Mouse (Mus musculus) lung, postnatal 0 days (tissue): ENCODE data around the gene Mms19. TPM values are rescaled to one million over a fixed set of nuclear protein-coding genes. Genes with fewer than 3 reads are reported as not detected.

Experiments
- ATAC-seq: fragments of 200-750 bp; cut with Nextera tagmentation; 2 replicates; pipeline ENCODE4 v1.8.0; 2017; ENCODE audit warnings: moderate library complexity
- DNase-seq: peaks from one replicate; pipeline ENCODE4 v3.0.0-alpha.2; 2016; ENCODE audit warnings: low spot score
- H3K27ac ChIP-seq: fragments of 300-500 bp; sonication (generic); 2 replicates; pipeline ENCODE4 v1.5.1; 2014; ENCODE audit warnings: antibody characterized with exemption, mild to moderate bottlenecking, low read length, mixed read lengths
- H3K27me3 ChIP-seq: fragments of 300-500 bp; sonication (generic); replicated peaks from 2 replicates; pipeline ENCODE4 v1.6.1; 2014; ENCODE audit warnings: low read length, mixed read lengths; ENCODE audit not compliant: insufficient read depth
- H3K36me3 ChIP-seq: fragments of 300-500 bp; sonication (generic); 2 replicates; pipeline ENCODE4 v1.6.1; 2014; ENCODE audit warnings: low read length, mixed read lengths; ENCODE audit not compliant: insufficient read depth
- H3K4me1 ChIP-seq: fragments of 300-500 bp; sonication (generic); 2 replicates; pipeline ENCODE4 v1.6.1; 2014; ENCODE audit warnings: antibody characterized with exemption, low read depth, low read length, mixed read lengths; ENCODE audit not compliant: insufficient read depth
- H3K4me2 ChIP-seq: fragments of 300-500 bp; sonication (generic); replicated peaks from 2 replicates; pipeline ENCODE4 v1.6.1; 2014; ENCODE audit warnings: low read depth, mild to moderate bottlenecking, low read length, moderate library complexity, mixed read lengths
- H3K4me3 ChIP-seq: fragments of 300-500 bp; sonication (generic); 2 replicates; pipeline ENCODE4 v1.5.1; 2014; ENCODE audit warnings: low read depth, low read length
- H3K9ac ChIP-seq: fragments of 300-500 bp; sonication (generic); replicated peaks from 2 replicates; pipeline ENCODE4 v1.6.1; 2014; ENCODE audit warnings: low read depth, mild to moderate bottlenecking
- H3K9me3 ChIP-seq: fragments of 300-500 bp; sonication (generic); 2 replicates; pipeline ENCODE4 v1.6.1; 2016; ENCODE audit warnings: low read length, mixed read lengths
- CTCF ChIP-seq: IDR thresholded peaks from 2 replicates; pipeline ENCODE4 v1.5.1; 2016; ENCODE audit warnings: antibody characterized with exemption, mild to moderate bottlenecking
- EP300 ChIP-seq: IDR thresholded peaks from 2 replicates; pipeline ENCODE4 v1.6.1; 2016; ENCODE audit warnings: antibody characterized with exemption, mild to moderate bottlenecking, control low read depth
- WGBS: fragments of 180-500 bp; shearing (Covaris S2); extraction: QIAGEN DNeasy Blood & Tissue Kit; methylation state at CpG from one replicate; pipeline ENCODE4 v1.1.7; 2014; 5-methylcytosine and 5-hydroxymethylcytosine counted together
- polyA plus RNA-seq: library from polyadenylated mRNA; unstranded; fragments of >200 nt; fragmentation: Nextera tagmentation; extraction: Ambion mirVana; gene quantifications from 2 replicates; pipeline ENCODE4 v1.2.1, GENCODE M21; 2015

Mms19 gene
- polyA plus RNA-seq, 1 experiment from 2014 or later = 12.8 TPM

DNA sequence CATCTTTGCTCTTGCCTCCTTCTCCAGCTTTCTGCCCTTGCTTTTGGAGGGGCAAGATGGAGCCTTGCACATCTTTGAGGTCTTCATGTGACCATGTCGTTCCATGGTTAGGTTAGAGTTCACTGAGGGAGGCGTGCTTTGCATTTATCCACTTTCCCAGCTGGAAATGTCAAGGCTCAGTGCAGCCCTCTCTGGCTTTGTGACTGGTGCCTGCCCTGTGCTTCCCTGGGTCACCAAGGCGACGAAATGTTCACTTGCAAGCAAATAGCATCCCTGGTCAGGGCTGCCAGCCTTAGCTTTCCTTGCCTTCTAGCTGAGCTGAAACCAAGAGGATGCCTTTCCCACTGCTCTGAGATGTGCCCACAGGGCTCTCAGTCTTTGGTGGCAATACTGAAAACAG lies 29.5 kb upstream of the Mms19 start:
- no peaks in the 10 kb centered on the region for H3K27me3 ChIP-seq
- H3K4me1 ChIP-seq = no peaks in the 10 kb centered on the region
- no peaks in the 10 kb centered on the region; the same call in 1 of the 2 replicates for H3K36me3 ChIP-seq
- H3K4me3 ChIP-seq = no peak overlapping the region
- H3K4me2 ChIP-seq = no peak overlapping the region
- TF ChIP-seq EP300 (no peak), CTCF (no peak)
- H3K9me3 ChIP-seq = no peaks in the 10 kb centered on the region
- DNase-seq (no peak), ATAC-seq (no peak)
- no peak overlapping the region for H3K27ac ChIP-seq
- WGBS = 75% methylated on average over 4 of the region's 4 CpGs
- no peak overlapping the region for H3K9ac ChIP-seq

DNA sequence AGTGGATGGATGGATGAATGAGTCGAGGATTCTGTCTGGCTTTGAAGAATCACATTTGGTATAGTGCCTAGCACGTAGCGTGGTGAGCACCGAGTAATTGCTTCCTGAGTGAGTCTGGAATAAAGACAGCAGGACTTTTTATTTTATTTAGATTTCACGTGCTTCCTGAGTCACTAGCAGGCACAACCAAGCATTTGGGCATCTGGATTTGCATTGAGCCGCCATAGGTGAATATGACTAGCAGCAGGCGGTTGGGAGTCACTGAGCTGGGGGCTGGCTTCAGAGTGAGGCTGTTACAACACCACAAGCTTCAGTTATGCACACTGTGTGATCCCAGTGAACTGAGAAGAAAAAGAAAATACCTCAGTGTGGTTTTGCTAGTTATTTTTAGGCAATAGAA lies 28.1 kb upstream of the Mms19 start:
- no peak overlapping the region for H3K4me3 ChIP-seq
- no peaks in the 10 kb centered on the region; the same call in 1 of the 2 replicates for H3K4me1 ChIP-seq
- H3K27ac ChIP-seq = no peak overlapping the region
- H3K9me3 ChIP-seq = no peaks in the 10 kb centered on the region
- no peak overlapping the region for H3K4me2 ChIP-seq
- no peak for TF ChIP-seq EP300
- no peak for TF ChIP-seq CTCF
- ATAC-seq (no peak), DNase-seq (peak; percentile 18)
- H3K36me3 ChIP-seq = no peaks in the 10 kb centered on the region; the same call in 1 of the 2 replicates
- WGBS = 38% methylated on average over 7 of the region's 7 CpGs
- H3K27me3 ChIP-seq = no peaks in the 10 kb centered on the region
- no peak overlapping the region for H3K9ac ChIP-seq

DNA sequence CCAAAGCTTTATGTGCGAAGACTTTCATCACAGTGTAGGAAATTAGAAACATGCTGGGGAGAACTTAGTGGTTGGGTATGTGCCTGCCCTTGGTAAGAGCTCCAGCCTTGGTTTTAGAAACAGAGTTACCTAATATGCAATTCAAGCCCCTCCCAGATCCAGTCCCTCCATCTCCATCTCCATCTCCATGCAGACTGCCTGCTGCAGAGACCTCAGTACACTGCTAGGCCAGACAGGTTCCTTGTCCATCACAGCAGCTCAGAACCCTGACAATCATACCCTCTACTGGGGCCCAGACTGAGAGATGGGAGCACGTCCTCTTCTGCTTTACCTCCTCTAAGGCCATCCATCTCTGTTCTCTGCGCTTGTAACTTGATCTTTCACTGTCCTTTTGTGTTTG lies 27.6 kb upstream of the Mms19 start:
- no peak overlapping the region for H3K4me3 ChIP-seq
- ATAC-seq = no peak
- H3K27ac ChIP-seq = no peak overlapping the region

DNA sequence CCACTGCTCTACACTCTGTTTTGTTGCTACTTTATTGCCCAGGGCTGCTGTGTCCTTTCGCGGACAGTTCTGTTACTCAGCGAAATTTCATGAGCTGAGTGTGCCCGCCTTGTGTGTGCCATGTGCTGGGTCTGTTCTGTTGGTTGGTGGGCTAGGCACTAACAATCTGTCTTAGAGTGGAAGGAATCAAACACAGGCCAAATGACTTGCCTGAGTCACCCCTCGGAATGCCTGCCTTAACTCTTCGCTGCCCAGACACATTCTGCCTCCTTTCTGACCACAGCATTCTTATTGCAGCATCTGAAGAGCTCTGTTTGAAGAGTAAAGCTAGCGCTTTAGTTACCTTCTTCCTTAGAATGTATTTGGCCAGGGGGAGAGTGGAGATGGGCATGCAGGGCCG lies 25.6 kb upstream of the Mms19 start:
- H3K9ac ChIP-seq = no peak overlapping the region
- no peak overlapping the region for H3K27ac ChIP-seq
- no peak overlapping the region for H3K4me3 ChIP-seq
- H3K27me3 ChIP-seq = no peaks in the 10 kb centered on the region
- ATAC-seq (no peak), DNase-seq (peak; percentile 28)
- 59% methylated on average over 8 of the region's 8 CpGs for WGBS
- no peaks in the 10 kb centered on the region for H3K9me3 ChIP-seq
- no peak overlapping the region for H3K4me2 ChIP-seq
- no peaks in the 10 kb centered on the region; the same call in 1 of the 2 replicates for H3K36me3 ChIP-seq
- TF ChIP-seq EP300 (no peak), CTCF (no peak)
- H3K4me1 ChIP-seq = peaks cover 2% of the 10 kb centered on the region; the same call in 1 of the 2 replicates

More for the DNA sequence above, 27.6 kb upstream of the Mms19 start:
- Histone ChIP-seq H3K36me3 (no peaks in the 10 kb centered on the region; the same call in 1 of the 2 replicates), H3K9me3 (no peaks in the 10 kb centered on the region), H3K9ac (no peak overlapping the region), H3K4me1 (no peaks in the 10 kb centered on the region; the same call in 1 of the 2 replicates), H3K4me2 (no peak overlapping the region), H3K27me3 (no peaks in the 10 kb centered on the region)
- TF ChIP-seq CTCF (no peak), EP300 (no peak)
- WGBS = 52% methylated on average over 3 of the region's 3 CpGs
- DNase-seq = no peak

DNA sequence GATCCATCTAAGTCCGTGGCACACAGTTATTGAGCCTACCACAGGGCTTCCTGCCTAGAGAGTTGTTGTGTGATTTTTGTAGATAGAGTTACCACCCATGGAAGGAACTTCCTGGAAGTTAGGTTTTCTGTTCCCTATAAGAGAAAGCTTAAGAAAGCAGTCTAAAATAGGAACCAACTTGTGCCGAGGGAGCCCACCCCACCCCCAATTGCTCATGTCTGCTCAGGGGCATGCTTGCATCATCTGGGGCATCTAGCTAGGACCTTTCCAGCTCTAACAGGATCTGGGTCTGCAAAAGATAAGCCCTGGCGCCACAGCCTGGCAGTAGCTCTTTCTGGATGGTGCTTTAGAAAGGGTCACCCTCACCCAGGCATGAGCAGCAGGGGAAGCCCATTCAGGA lies 24.7 kb upstream of the Mms19 start:
- WGBS = 43% methylated on average over 3 of the region's 3 CpGs
- Histone ChIP-seq H3K9me3 (no peaks in the 10 kb centered on the region), H3K4me1 (peaks cover 9% of the 10 kb centered on the region; the same call in 1 of the 2 replicates)

DNA sequence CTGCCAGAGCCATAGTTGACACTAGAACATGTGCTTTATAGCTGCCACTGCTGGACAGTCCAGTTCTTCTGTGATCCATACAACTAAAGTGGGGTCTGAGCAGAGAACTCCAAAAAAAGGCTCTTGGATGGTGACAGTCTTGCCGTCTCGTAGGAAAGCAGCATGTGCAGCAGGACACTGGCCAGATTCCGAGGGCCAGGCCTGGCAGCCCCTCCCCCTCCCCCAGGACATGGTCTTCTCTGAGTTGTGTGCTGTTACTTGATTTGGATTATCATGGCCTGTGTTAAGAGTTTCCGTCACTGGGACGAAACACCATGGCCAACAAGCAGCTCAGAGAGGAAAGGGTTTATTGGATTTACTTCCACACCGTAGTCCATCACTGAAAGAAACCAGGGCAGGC lies 23.3 kb upstream of the Mms19 start:
- TF ChIP-seq EP300 = no peak
- no peak for TF ChIP-seq CTCF
- WGBS = 78% methylated on average over 6 of the region's 6 CpGs
- Histone ChIP-seq H3K36me3 (no peaks in the 10 kb centered on the region), H3K9me3 (no peaks in the 10 kb centered on the region), H3K9ac (no peak overlapping the region), H3K27me3 (no peaks in the 10 kb centered on the region), H3K4me2 (no peak overlapping the region), H3K4me3 (no peak overlapping the region), H3K27ac (no peak overlapping the region), H3K4me1 (peaks cover 9% of the 10 kb centered on the region; the same call in 1 of the 2 replicates)
- DNase-seq (no peak), ATAC-seq (no peak)

More for the DNA sequence above, 24.7 kb upstream of the Mms19 start:
- H3K27me3 ChIP-seq = no peaks in the 10 kb centered on the region
- no peaks in the 10 kb centered on the region for H3K36me3 ChIP-seq
- no peak overlapping the region for H3K27ac ChIP-seq
- ATAC-seq (no peak), DNase-seq (peak; percentile 33)
- H3K4me2 ChIP-seq = no peak overlapping the region
- no peak overlapping the region for H3K9ac ChIP-seq
- no peak overlapping the region for H3K4me3 ChIP-seq
- TF ChIP-seq CTCF (no peak), EP300 (no peak)
